Mouse (Mus musculus): ENCODE measurements around the gene Mmp15. TPM values are rescaled to one million over a fixed set of nuclear protein-coding genes. Genes with fewer than 3 reads are reported as not detected.

The Mmp15 gene
- polyA plus RNA-seq, 1 experiment, result 16.2 TPM

DNA sequence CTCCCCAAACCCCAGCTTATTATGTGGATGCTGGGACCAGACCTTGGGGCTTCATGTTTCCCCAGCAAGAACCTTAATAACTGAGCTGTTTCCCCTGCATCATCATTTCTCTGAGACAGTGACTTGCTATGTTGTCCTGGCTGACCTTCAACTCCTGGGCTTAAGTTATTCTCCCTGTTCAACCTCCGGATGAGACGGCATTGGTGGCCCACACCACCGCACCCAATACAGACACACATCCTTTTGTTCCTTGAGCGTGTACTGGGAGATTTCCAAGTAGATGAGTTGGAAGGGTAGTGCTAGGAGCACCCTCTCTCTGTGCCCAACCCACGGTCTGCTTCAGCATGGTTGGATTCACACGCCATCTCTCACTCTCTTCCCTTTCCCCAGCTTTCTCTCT is 38.2 kb upstream of the Mmp15 start:
- WGBS, result 95% methylated on average over 6 of the region's 6 CpGs
- DNase-seq, result no peak
- Histone ChIP-seq H3K4me1 (replicated peaks; ENCODE audit: control insufficient read depth, insufficient read depth, low read length) (no peaks in the 10 kb centered on the region), H3K27me3 (ENCODE audit: control insufficient read depth, insufficient read depth, low read length) (no peaks in the 10 kb centered on the region), H3K27ac (ENCODE audit: control insufficient read depth, insufficient read depth, low read length) (no peak overlapping the region), H3K36me3 (ENCODE audit: control insufficient read depth, insufficient read depth, low read length) (no peaks in the 10 kb centered on the region), H3K4me3 (ENCODE audit: control insufficient read depth, insufficient read depth, low read length) (no peak overlapping the region)
- no peak for TF ChIP-seq CTCF (IDR thresholded peaks at IDR 0.05; ENCODE audit: borderline replicate concordance, control insufficient read depth, extremely low read depth, insufficient read depth, low read length, poor library complexity)
- TF ChIP-seq POLR2A (IDR thresholded peaks at IDR 0.05; ENCODE audit: control insufficient read depth, extremely low read depth, insufficient read depth, low read length, poor library complexity), result no peak

DNA sequence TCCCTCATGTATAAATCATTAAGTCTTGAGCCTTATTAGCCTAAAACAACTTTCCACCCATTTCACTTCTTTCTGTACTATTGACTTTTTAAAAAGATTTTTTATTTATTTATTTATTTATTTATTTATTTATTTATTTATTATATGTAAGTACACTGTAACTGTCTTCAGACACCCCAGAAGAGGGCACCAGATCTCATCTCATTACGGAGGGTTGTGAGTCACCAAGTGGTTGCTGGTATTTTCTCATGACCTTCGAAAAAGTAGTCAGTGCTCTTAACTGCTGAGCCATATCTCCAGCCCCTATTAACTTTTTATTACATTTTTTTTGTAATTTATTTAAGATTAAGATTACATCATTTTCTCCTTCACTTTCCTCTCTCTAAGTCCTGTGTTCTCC is 37.4 kb upstream of the Mmp15 start:
- WGBS, result 60% methylated on average over 2 of the region's 2 CpGs
- TF ChIP-seq CTCF (IDR thresholded peaks at IDR 0.05; ENCODE audit: borderline replicate concordance, control insufficient read depth, extremely low read depth, insufficient read depth, low read length, poor library complexity) (no peak), POLR2A (IDR thresholded peaks at IDR 0.05; ENCODE audit: control insufficient read depth, extremely low read depth, insufficient read depth, low read length, poor library complexity) (no peak)
- Histone ChIP-seq H3K27ac (ENCODE audit: control insufficient read depth, insufficient read depth, low read length) (no peak overlapping the region), H3K36me3 (ENCODE audit: control insufficient read depth, insufficient read depth, low read length) (no peaks in the 10 kb centered on the region), H3K4me3 (ENCODE audit: control insufficient read depth, insufficient read depth, low read length) (no peak overlapping the region), H3K4me1 (replicated peaks; ENCODE audit: control insufficient read depth, insufficient read depth, low read length) (peaks cover under 1% of the 10 kb centered on the region; the same call in 1 of the 2 replicates), H3K27me3 (ENCODE audit: control insufficient read depth, insufficient read depth, low read length) (no peaks in the 10 kb centered on the region)
- no peak for DNase-seq

DNA sequence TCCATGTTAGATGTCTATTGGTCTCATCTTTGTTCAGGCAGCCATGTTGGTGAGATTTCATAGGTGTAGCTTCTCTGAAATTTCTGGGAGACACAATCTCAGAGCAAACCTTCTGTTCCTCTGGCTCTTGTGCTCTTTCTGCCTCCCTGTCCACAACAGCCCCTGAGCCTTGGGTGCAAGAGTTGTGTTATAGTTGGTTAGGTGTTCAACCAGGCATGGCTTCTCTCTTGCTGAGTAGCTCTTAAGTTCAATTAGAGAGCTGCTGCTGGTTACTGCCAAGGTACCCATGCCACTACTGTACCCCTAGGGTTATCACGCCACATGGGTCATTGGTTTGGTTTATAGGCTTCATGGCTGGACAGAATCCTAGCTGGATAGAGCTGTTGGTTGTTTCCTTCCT is 36.7 kb upstream of the Mmp15 start:
- Histone ChIP-seq H3K4me1 (replicated peaks; ENCODE audit: control insufficient read depth, insufficient read depth, low read length) (peaks cover 6% of the 10 kb centered on the region), H3K36me3 (ENCODE audit: control insufficient read depth, insufficient read depth, low read length) (no peaks in the 10 kb centered on the region), H3K27ac (ENCODE audit: control insufficient read depth, insufficient read depth, low read length) (no peak overlapping the region), H3K27me3 (ENCODE audit: control insufficient read depth, insufficient read depth, low read length) (no peaks in the 10 kb centered on the region), H3K4me3 (ENCODE audit: control insufficient read depth, insufficient read depth, low read length) (no peak overlapping the region)
- WGBS, result 97% methylated on average over 1 of the region's 1 CpGs
- DNase-seq, result no peak
- no peak for TF ChIP-seq CTCF (IDR thresholded peaks at IDR 0.05; ENCODE audit: borderline replicate concordance, control insufficient read depth, extremely low read depth, insufficient read depth, low read length, poor library complexity)
- TF ChIP-seq POLR2A (IDR thresholded peaks at IDR 0.05; ENCODE audit: control insufficient read depth, extremely low read depth, insufficient read depth, low read length, poor library complexity), result no peak

DNA sequence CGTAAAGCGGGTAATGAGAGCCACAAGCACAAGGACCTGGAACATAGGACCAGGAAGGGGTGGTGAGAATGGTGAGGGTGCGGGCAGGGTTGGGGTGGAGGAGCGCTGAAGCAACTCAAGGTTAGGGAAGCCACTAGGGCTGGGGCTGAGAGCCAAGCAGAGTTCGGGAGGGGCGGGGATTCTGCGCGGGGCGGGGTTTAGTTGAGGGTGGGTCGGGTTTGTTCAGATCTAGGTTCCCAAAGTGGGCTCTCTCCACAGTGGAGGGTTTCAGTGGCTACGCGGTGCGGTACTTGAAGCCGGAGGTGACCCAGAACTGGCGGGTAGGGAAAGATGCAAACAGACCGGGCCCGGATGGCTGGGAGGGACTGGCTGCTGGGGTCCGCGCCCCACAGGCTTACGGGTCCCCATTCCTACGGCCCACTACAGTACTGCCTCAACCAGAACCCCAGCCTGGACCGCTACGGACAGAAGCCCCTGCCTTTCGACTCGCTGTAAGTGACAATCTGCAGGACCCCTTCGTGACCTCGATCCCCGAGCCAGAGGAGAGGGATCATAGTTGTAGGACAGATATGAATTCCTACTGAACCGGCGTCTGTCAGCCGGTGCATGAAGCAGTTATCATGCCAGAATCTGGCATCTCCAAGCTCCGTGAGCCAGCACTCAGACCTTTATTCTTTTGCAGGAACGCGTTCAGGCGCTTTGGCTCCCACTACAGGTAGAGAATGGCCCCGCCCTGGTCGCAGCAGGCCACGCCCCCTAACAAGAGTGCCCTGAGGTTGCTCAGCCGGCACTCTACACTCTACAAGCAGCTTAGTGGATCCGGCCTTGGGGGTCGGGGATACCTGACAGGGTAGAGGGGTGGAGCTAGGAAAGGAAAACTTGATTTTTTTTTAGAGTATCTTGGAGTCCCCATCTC is 31.6 kb upstream of the Mmp15 start:
- no peak overlapping the region for H3K27ac ChIP-seq (ENCODE audit: control insufficient read depth, insufficient read depth, low read length)
- WGBS, result 4% methylated on average over 41 of the region's 41 CpGs
- TF ChIP-seq POLR2A (IDR thresholded peaks at IDR 0.05; ENCODE audit: control insufficient read depth, extremely low read depth, insufficient read depth, low read length, poor library complexity) (no peak), CTCF (IDR thresholded peaks at IDR 0.05; ENCODE audit: borderline replicate concordance, control insufficient read depth, extremely low read depth, insufficient read depth, low read length, poor library complexity) (peak; percentile 26; the same call in 1 of the 2 replicates)
- peaks cover under 1% of the 10 kb centered on the region; the same call in 1 of the 2 replicates for H3K36me3 ChIP-seq (ENCODE audit: control insufficient read depth, insufficient read depth, low read length)
- no peaks in the 10 kb centered on the region for H3K27me3 ChIP-seq (ENCODE audit: control insufficient read depth, insufficient read depth, low read length)
- peak; percentile 88 for DNase-seq
- H3K4me3 ChIP-seq (ENCODE audit: control insufficient read depth, insufficient read depth, low read length), result peak overlapping the region; percentile 34
- H3K4me1 ChIP-seq (replicated peaks; ENCODE audit: control insufficient read depth, insufficient read depth, low read length), result peaks cover 10% of the 10 kb centered on the region

DNA sequence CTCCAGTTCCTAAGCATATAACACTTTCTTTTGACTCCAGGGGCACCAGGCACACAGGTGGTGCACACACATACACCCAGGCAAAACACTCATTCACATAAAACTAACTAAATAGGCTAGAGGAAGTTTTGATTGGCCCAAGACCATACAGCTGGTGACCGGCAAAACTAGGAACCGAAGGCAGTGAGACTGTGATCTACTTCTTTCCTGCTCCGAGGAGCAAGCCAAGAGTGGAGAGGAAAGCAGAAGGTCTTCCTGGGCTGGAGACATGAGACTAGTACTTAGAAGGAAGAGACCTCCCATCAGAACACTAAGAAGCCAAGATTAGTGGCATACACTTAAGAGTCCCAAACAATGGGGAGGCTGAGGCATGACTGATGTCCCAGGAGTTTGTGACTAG is 28.9 kb upstream of the Mmp15 start:
- Histone ChIP-seq H3K27ac (ENCODE audit: control insufficient read depth, insufficient read depth, low read length) (no peak overlapping the region), H3K4me1 (replicated peaks; ENCODE audit: control insufficient read depth, insufficient read depth, low read length) (peaks cover 10% of the 10 kb centered on the region), H3K27me3 (ENCODE audit: control insufficient read depth, insufficient read depth, low read length) (no peaks in the 10 kb centered on the region), H3K36me3 (ENCODE audit: control insufficient read depth, insufficient read depth, low read length) (peaks cover 19% of the 10 kb centered on the region), H3K4me3 (ENCODE audit: control insufficient read depth, insufficient read depth, low read length) (no peak overlapping the region)
- DNase-seq, result no peak
- TF ChIP-seq CTCF (IDR thresholded peaks at IDR 0.05; ENCODE audit: borderline replicate concordance, control insufficient read depth, extremely low read depth, insufficient read depth, low read length, poor library complexity) (no peak), POLR2A (IDR thresholded peaks at IDR 0.05; ENCODE audit: control insufficient read depth, extremely low read depth, insufficient read depth, low read length, poor library complexity) (no peak)
- WGBS, result 96% methylated on average over 3 of the region's 3 CpGs

DNA sequence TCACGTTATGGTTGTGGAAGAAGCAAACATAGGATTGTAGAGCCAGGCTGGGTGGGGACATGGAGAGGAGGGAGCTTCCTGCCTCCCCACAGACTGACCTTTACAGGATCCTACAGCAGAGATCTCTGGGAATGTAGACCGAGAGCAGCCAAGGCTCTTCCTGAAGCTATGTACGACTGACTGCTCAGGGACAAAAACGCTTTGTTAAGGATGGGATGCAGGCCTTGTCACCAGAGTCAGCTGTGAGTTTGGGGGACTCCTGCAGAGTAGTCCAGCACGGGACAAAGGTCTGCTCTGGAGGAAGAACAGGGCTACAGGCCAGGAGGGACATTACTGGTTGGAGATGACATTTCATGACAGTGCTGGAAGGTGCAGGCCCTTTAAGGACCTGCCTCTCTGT is 27.4 kb upstream of the Mmp15 start:
- DNase-seq, result no peak
- peaks cover 10% of the 10 kb centered on the region for H3K4me1 ChIP-seq (replicated peaks; ENCODE audit: control insufficient read depth, insufficient read depth, low read length)
- no peaks in the 10 kb centered on the region for H3K27me3 ChIP-seq (ENCODE audit: control insufficient read depth, insufficient read depth, low read length)
- WGBS, result 93% methylated on average over 5 of the region's 5 CpGs
- no peak overlapping the region for H3K4me3 ChIP-seq (ENCODE audit: control insufficient read depth, insufficient read depth, low read length)
- H3K27ac ChIP-seq (ENCODE audit: control insufficient read depth, insufficient read depth, low read length), result no peak overlapping the region
- TF ChIP-seq POLR2A (IDR thresholded peaks at IDR 0.05; ENCODE audit: control insufficient read depth, extremely low read depth, insufficient read depth, low read length, poor library complexity) (no peak), CTCF (IDR thresholded peaks at IDR 0.05; ENCODE audit: borderline replicate concordance, control insufficient read depth, extremely low read depth, insufficient read depth, low read length, poor library complexity) (no peak)
- H3K36me3 ChIP-seq (ENCODE audit: control insufficient read depth, insufficient read depth, low read length), result peaks cover 30% of the 10 kb centered on the region

Data from thymus, adult 2 months (tissue).